Mouse (Mus musculus) spleen, adult 12 weeks (tissue): ENCODE results near the gene Chst11.
A peak's percentile ranks its signal among the peaks of the same experiment; 100 is the strongest.

Experiments used
- DNase-seq: peaks from one replicate; pipeline ENCODE4 v3.0.0; 2022; ENCODE audit warnings: low spot score

Chst11 gene

GRCm38 (mm10) chr10:82984950-82985699, at the start of gene Chst11:
Gene Chst11 (plus strand): TSS chr10:82985498.
- DNase-seq: peak; percentile 52

DNA sequence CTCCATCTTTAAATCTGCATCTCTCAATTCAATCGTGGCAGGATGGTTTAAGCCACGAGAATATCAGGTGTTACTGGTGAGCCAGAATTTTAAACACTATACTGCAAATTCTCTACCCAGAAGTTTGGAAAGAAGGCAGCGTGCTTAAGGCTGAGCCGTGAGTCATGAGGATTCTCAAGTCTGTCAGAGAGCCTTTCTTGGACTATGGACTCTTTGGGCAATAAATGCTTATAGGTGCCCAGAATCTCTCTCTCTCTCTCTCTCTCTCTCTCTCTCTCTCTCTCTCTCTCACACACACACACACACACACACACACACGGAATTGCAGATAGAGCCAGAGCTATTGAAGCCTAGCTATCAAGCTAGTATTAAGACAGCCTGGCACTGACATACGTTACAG, 49.5 kb upstream of the Chst11 start:
- no peak for DNase-seq

GRCm38 (mm10) chr10:82953415-82953814, 31.9 kb upstream of the Chst11 start:
- no peak for DNase-seq

DNA sequence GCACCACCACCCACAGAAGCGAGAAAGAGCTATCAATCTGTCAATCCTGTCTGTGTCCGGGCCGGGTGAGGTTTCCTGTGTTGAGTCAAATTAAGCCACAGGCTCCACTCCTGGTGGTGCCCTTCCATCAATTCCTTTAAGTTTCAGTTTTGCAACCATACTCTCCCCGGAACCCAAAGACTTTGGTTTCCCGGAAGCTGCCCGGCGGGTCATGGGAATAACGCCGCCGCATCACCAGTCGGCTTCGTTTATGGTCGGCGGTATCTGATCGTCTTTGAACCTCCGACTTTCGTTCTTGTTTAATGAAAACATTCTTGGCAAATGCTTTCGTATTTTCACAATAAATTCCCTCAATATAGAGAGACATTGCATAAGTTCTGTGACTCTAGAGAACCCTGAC, 30.2 kb upstream of the Chst11 start:
- DNase-seq: no peak

- DNase-seq: no peak
Observed at GRCm38 (mm10) chr10:82958218-82958761, 27.0 kb upstream of the Chst11 start.

- no peak for DNase-seq
Observed at GRCm38 (mm10) chr10:82959316-82959715, 26.0 kb upstream of the Chst11 start.

DNA sequence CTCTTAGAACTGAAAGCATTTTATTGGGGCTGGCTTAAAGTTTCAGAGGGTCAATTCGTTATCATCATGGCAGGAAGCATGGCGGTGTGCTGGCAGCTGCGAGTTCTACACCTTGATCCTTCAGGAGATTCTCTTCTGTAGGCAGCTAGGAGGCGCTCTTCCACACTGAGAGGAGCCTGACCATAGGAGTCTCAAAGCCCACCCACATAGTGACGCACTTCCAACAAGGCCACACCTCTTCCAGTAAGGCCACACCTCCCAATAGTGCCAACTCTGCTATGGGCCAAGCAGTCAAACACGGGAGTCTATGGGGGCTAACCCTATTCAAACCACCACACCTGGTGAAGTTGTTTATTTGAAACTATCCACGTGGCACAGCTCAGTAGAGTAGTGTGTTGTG, 24.0 kb upstream of the Chst11 start:
- DNase-seq: no peak

DNA sequence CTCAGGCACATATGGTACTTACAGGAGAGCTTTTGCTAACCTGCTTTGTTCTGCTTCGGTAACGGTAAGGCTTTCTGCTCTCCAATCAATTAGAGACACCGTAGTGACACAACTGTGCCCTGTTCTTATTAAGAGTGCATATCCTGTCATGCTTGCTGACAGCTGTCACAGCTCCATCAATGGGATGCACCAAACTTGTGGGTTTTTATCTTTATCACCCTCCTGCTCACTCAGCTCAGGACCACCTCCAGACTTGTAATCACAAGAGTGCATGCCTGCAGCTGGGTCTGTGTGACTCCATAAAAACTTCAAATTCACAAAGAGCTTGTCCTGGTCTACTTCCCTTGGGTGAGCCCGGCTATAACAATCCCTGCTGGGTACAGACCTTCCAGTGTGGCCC, 23.3 kb upstream of the Chst11 start:
- DNase-seq: no peak

- no peak for DNase-seq
Observed at GRCm38 (mm10) chr10:82962472-82963020, 22.8 kb upstream of the Chst11 start.

- DNase-seq: peak; percentile 29
Observed at GRCm38 (mm10) chr10:82964491-82964890, 20.8 kb upstream of the Chst11 start.

GRCm38 (mm10) chr10:82966672-82967071, 18.6 kb upstream of the Chst11 start:
- DNase-seq: no peak

- no peak for DNase-seq
Observed at GRCm38 (mm10) chr10:82969612-82970011, 15.7 kb upstream of the Chst11 start.

- no peak for DNase-seq
Observed at GRCm38 (mm10) chr10:82971549-82971948, 13.7 kb upstream of the Chst11 start.

- DNase-seq: no peak
Observed at GRCm38 (mm10) chr10:82974201-82974600, 11.1 kb upstream of the Chst11 start.

GRCm38 (mm10) chr10:82974627-82975177, 10.6 kb upstream of the Chst11 start:
- no peak for DNase-seq

DNA sequence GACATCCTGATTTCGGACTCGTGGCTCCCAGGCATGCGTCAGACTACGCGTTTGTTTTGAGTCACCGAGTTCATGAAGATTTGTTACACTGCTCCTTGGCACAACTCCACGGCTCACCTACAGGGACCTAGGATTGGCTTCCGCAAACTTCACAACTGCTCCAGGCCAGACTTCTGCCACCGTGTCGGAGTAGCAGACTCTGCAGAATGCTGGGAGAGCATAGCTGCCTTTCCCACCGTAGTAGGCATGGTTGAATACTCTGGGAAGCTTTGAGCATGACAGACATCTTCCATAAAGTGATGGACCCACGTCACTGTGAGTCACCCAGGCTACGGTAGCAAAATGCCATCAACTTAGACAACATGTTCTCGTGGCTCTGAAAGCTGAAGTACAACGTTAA, 9.5 kb upstream of the Chst11 start:
- DNase-seq: no peak

GRCm38 (mm10) chr10:82982286-82982685, 3.0 kb upstream of the Chst11 start:
- no peak for DNase-seq

DNA sequence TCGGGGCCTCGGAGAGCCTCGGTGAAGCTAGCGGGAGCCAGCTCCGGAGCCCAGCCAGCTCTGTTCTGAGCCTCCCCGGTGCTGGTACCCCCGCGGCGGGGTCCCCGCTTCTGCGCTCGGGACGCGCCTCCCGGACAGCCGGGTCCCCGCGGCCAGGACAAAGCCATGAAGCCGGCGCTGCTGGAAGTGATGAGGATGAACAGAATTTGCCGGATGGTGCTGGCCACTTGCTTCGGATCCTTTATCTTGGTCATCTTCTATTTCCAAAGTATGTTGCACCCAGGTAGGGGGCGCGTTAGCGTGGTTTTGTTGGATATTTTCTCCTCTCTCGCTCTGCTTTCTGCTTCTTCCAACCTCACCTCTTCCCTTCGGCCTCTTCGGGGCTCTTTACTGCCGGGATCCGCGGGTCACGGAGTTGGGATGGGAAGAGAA, 418 bp downstream of the Chst11 start:
- DNase-seq: peak; percentile 45

DNA sequence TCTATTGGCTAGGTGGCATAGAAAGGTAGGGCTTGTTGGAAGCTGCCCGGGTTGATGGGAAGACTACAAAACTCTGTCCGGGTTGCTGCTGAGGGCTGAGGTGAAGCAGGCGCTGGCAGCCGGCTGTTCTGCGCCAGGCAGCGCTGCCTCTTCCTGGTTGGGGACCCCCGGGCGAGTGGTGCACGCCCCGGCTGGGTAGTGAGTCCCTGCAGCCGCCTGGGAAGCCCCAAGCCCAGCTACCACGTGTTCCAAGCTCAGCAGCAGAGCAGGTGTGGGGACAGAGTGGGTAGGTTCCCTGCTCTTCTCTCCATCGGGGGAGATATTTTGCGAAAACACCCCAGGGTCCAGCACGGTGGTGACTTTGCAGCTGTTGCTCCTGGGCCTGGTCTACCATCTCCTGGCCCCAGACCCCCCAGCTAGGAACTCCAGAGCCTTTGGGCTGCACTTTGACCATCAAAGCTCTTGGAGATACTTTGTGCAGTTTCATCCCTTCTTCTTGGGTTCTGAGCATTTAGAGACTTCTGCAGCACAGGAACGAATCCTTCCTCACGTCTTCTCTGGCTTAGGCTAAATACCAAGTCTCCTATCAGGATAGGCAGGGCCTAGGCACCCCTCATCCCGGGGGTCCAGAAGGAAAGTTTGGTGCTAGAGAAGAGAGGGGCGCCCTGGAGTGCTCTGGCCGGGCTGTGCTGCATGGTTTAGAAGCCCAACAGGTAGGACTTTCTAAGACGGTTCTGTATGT, 1.1 kb downstream of the Chst11 start:
- DNase-seq: no peak

DNA sequence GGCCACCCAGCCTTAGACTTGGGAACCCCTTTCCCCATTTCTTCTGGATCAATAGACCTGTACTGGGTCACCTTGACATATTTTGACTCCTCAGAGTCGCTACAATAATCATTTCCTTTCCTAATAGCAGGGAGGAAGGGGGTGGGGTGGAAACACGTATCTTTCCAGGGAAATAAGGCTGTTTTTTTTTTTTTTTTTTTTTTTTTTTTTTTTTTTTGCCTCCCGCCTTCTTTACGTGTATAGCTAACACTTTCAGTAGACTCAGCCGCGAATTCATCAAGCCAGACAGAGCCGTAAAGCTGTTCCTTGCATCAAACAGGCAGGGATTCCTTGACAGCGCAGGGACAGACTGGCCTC, 1.7 kb downstream of the Chst11 start:
- no peak for DNase-seq

GRCm38 (mm10) chr10:82987394-82987793, 2.1 kb downstream of the Chst11 start:
- DNase-seq: no peak

DNA sequence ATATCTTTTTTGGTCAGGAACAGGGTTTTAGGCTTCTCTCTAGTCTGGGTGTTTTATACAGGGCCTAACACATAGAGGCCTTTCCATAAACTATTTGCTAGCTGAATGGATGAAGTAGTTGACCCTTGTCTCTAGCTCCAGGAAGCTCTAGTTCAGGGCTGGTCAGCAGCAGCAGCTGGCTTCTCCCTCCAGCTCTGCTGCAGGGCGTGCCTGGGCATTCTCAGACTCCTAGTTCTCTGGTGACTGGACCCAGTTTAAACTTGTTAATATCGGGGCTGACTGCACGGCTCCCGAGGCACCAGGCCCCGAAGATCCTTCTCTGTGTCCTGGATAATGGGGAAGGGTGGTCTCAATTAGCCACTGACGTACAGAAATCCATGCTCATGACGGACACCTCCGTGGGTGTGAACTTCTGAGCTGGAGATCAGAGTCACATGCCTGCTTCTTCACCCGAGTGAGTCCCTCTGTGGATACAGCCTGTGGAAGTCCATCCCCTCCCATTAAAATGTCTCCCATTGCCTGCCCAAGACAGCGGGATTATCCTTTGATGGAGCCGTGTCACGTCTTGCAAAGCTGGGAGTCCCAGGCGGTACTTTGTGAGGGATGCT, 4.2 kb downstream of the Chst11 start:
- no peak for DNase-seq
